Mouse (Mus musculus) midbrain, embryonic 15.5 days (tissue): ENCODE measurements around the gene Mrps18b. TPM values are rescaled to one million over a fixed set of nuclear protein-coding genes. Genes with fewer than 3 reads are reported as not detected.

ENCODE experiments used
- ATAC-seq: fragments of 200-750 bp; cut with Nextera tagmentation; replicated peaks from 2 replicates; pipeline ENCODE4 v1.8.0; 2017; ENCODE audit warnings: moderate TSS enrichment
- H3K27ac ChIP-seq: fragments of 300-500 bp; sonication (generic); 2 replicates; pipeline ENCODE4 v1.5.1; 2015; ENCODE audit warnings: mild to moderate bottlenecking, inconsistent platforms
- H3K27me3 ChIP-seq: fragments of 300-500 bp; sonication (generic); replicated peaks from 2 replicates; pipeline ENCODE4 v1.6.1; 2015; ENCODE audit warnings: inconsistent platforms
- H3K36me3 ChIP-seq: fragments of 300-500 bp; sonication (generic); replicated peaks from 2 replicates; pipeline ENCODE4 v1.6.1; 2015; ENCODE audit warnings: inconsistent platforms
- H3K4me1 ChIP-seq: fragments of 300-500 bp; sonication (generic); 2 replicates; pipeline ENCODE4 v1.6.1; 2015; ENCODE audit warnings: inconsistent platforms
- H3K4me2 ChIP-seq: fragments of 300-500 bp; sonication (generic); 2 replicates; pipeline ENCODE4 v1.6.1; 2015; ENCODE audit warnings: inconsistent platforms, mild to moderate bottlenecking, moderate library complexity
- H3K4me3 ChIP-seq: fragments of 300-500 bp; sonication (generic); 2 replicates; pipeline ENCODE4 v1.5.1; 2015; ENCODE audit warnings: mild to moderate bottlenecking, inconsistent platforms
- H3K9ac ChIP-seq: fragments of 300-500 bp; sonication (generic); 2 replicates; pipeline ENCODE4 v1.6.1; 2015; ENCODE audit warnings: mild to moderate bottlenecking, inconsistent platforms
- H3K9me3 ChIP-seq: fragments of 300-500 bp; sonication (generic); 2 replicates; pipeline ENCODE4 v1.6.1; 2016; ENCODE audit warnings: inconsistent platforms
- WGBS: fragments of 180-500 bp; shearing (Covaris S2); methylation state at CpG from one replicate; pipeline ENCODE4 v1.1.7; 2015; ENCODE audit warnings: mixed read lengths; 5-methylcytosine and 5-hydroxymethylcytosine counted together
- polyA plus RNA-seq: library from polyadenylated mRNA; unstranded; fragments of >200 nt; fragmentation: Nextera tagmentation; extraction: Ambion mirVana; gene quantifications from 2 replicates; pipeline ENCODE4 v1.2.1, GENCODE M21; 2015

The Mrps18b gene
- polyA plus RNA-seq, 1 experiment from 2014 or later = 49.3 TPM

DNA sequence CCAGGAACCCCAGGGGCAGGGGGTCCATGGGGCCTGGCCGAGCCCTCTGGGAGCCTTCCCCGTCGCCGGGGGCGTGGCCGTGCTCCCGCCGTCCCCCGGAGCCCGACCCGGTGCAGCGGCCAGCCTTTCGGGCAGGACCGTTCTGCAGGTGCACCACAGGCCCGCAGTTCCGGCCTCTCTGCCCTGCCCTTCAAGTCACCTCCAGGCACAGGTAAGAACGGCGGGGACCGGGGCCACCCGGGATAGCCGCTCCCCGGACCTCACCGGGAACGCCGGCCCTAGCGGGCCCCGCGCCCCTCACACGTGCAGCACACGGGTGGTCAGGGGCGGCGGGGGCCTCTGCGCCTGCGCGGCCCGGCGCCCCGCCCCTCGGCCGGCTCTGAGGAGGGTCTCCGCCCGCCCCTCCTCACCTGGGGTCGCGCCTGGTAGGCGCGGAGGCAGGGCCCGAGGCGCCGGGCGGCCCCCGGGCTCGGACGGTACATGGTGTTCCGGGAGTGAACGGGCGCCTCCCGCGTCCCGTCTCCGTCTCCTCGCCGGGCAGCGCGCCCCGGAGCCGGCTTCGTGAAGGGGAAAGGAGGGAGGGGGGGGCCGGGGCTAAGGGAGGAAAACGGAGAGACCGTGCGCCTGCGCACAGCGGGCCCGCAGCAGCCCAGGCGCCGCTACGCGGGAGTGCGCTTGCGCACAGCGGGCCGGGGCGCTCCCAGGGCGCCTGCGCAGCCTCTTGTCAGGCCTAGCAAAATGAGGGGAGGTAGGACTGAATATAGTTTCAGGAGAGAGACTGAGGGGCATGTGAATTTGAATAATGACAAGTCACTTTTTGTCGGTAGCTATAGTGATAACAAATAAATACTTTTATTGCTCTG, 19.2 kb downstream of the Mrps18b start, which contains the start of gene 2310061I04Rik:
TSS of gene 2310061I04Rik (minus strand) at position 651 of the 863 bp plus-strand sequence.
- peaks cover 21% of the 10 kb centered on the region for H3K4me1 ChIP-seq
- peak within 1 kb of the TSS; percentile 90 for H3K9ac ChIP-seq
- H3K27ac ChIP-seq = peak within 1 kb of the TSS; percentile 98
- H3K4me3 ChIP-seq = peak within 1 kb of the TSS; percentile 68
- H3K36me3 ChIP-seq = peaks cover 42% of the 10 kb centered on the region
- WGBS = under 1% methylated on average over 85 of the region's 86 CpGs
- peak within 1 kb of the TSS; percentile 99 for H3K4me2 ChIP-seq
- no peaks in the 10 kb centered on the region for H3K9me3 ChIP-seq
- peak; percentile 93 for ATAC-seq
- no peaks in the 10 kb centered on the region for H3K27me3 ChIP-seq

DNA sequence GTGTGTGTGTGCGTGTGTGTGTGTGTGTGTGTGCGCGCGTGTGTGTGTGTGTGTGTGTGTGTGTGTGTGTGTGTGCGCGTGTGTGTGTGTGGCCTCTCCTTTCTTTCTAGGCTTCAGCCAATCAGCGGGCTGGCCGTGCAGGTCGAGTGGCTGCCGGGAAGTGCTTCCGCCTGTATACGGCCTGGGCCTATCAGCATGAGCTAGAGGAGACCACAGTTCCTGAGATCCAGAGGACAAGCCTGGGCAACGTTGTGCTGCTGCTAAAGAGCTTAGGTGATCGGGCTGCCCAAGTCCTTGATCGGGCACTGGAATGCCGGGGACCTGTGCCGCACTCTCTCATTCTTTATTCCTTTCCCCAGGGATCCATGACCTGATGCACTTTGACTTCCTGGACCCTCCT, 28.5 kb downstream of the Mrps18b start:
- Histone ChIP-seq H3K4me2 (no peak overlapping the region), H3K4me3 (no peak overlapping the region), H3K27me3 (no peaks in the 10 kb centered on the region), H3K9ac (no peak overlapping the region), H3K4me1 (no peaks in the 10 kb centered on the region), H3K27ac (no peak overlapping the region), H3K9me3 (no peaks in the 10 kb centered on the region), H3K36me3 (peaks cover 83% of the 10 kb centered on the region)
- no peak for ATAC-seq
- 90% methylated on average over 11 of the region's 17 CpGs for WGBS

DNA sequence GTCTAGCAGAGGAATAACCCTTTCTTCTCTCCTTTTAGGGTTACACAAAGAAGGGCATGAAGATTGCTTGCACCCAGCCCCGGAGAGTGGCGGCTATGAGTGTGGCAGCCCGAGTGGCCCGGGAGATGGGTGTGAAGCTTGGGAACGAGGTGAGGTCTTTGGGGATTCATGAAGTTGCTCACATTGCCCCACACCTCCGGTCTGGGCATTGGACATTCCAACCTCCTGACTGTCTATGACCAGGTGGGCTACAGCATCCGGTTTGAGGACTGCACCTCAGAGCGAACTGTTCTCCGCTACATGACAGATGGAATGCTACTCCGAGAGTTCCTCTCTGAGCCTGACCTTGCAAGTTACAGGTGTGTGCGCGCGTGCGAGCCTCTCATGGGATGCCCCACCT, 32.4 kb downstream of the Mrps18b start:
- Histone ChIP-seq H3K27me3 (no peaks in the 10 kb centered on the region), H3K27ac (no peak overlapping the region), H3K9me3 (no peaks in the 10 kb centered on the region), H3K4me1 (peaks cover 16% of the 10 kb centered on the region), H3K9ac (no peak overlapping the region), H3K36me3 (peaks cover 55% of the 10 kb centered on the region), H3K4me2 (no peak overlapping the region), H3K4me3 (no peak overlapping the region)
- no peak for ATAC-seq
- 97% methylated on average over 14 of the region's 14 CpGs for WGBS

DNA sequence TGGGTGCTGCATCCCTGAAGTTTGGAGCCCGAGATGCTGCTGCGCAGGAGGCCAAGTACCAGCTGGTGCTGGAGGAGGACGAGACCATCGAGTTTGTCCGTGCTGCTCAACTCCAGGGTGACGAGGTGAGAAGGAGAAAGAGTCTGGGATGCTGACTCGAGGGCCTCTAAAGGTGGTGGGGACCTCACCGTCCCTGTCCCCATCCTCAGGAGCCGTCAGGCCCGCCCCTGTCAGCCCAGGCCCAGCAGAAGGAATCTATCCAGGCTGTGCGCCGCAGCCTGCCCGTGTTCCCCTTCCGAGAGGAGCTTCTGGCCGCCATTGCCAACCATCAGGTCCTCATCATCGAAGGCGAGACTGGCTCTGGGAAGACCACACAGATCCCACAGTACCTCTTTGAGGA, 33.3 kb downstream of the Mrps18b start:
- H3K27ac ChIP-seq = no peak overlapping the region
- no peak for ATAC-seq
- H3K4me1 ChIP-seq = peaks cover 16% of the 10 kb centered on the region
- WGBS = 93% methylated on average over 17 of the region's 17 CpGs
- H3K36me3 ChIP-seq = peaks cover 48% of the 10 kb centered on the region
- no peaks in the 10 kb centered on the region for H3K27me3 ChIP-seq
- H3K4me2 ChIP-seq = no peak overlapping the region
- no peak overlapping the region for H3K9ac ChIP-seq
- H3K9me3 ChIP-seq = no peaks in the 10 kb centered on the region
- no peak overlapping the region for H3K4me3 ChIP-seq

DNA sequence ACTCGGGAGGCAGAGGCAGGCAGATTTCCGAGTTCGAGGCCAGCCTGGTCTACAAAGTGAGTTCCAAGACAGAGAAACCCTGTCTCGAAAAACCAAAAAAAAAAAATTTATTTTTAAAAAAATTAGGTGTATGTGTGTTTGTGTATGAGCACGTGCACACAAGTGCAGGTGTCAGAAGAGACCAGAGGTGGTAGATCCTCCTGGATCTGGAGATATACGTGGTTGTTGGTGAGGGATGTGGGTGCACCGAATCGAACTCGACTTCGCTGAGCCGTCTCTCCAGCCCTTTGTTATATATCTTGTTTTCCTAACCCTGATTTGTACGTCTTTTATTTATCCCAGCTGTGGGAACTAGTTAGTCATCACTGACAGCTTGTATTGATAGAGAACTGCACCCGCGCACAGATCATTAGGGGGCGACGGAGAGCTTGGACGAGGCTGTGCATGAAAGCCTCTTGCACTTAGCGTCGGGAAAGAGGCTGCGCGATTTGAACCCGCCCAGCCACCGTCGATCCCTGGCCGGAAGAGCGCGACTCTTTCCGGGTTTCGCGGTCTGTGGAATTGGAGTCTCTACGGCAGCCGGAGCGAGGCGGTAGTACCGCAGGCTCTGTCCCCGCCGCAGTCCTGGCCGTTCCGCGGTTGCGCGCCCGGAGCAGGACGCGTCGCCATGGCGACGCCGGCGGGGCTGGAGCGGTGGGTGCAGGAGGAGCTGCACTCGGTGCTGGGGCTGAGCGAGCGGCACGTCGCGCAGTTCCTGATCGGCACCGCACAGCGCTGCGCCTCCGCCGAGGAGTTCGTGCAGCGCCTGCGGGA, 36.7 kb downstream of the Mrps18b start, which contains the start of gene Dhx16:
TSS of gene Dhx16 (plus strand) at position 575 of the 813 bp plus-strand sequence.
- 6% methylated on average over 66 of the region's 66 CpGs for WGBS
- Histone ChIP-seq H3K36me3 (peaks cover 31% of the 10 kb centered on the region), H3K27ac (peak within 1 kb of the TSS; percentile 83), H3K9me3 (no peaks in the 10 kb centered on the region), H3K4me1 (peaks cover 16% of the 10 kb centered on the region), H3K4me2 (peak within 1 kb of the TSS; percentile 75), H3K27me3 (no peaks in the 10 kb centered on the region), H3K4me3 (peak within 1 kb of the TSS; percentile 94), H3K9ac (peak within 1 kb of the TSS; percentile 88)
- ATAC-seq = peak; percentile 90

DNA sequence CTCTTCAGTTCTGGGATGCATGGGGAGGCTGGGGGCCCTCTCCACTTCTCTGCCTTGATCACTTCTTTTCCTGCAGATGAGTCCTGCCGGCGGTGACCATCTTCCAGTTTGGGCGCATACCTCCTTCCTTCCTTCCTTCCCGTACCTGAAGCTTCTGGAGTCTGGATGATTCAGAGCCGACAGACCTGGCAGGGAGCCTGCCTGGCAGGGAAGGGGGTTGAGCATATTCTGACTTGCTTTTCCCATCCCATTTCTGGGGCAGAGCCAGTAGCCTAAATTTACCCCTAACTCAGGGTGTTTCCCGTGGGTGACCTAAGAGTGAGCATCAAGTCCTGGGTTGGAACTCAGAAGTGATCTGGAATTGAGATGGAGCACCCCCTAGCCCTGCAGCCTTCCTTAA, 41.5 kb downstream of the Mrps18b start:
- ATAC-seq = no peak
- Histone ChIP-seq H3K4me2 (no peak overlapping the region), H3K9me3 (no peaks in the 10 kb centered on the region)

GRCm38 (mm10) chr17:35873774-35874519, 42.2 kb downstream of the Mrps18b start:
- ATAC-seq = no peak
- Histone ChIP-seq H3K4me3 (no peak overlapping the region), H3K4me1 (peaks cover 50% of the 10 kb centered on the region), H3K4me2 (0 out of 2 replicates have a peak overlapping the region, but pooled peaks have one; percentile 15), H3K9me3 (no peaks in the 10 kb centered on the region), H3K36me3 (peaks cover 13% of the 10 kb centered on the region; the same call in 1 of the 2 replicates), H3K9ac (no peak overlapping the region), H3K27ac (0 out of 2 replicates have a peak overlapping the region, but pooled peaks have one; percentile 7), H3K27me3 (no peaks in the 10 kb centered on the region)
- WGBS = 31% methylated on average over 21 of the region's 21 CpGs

More for the DNA sequence above, 41.5 kb downstream of the Mrps18b start:
- Histone ChIP-seq H3K27me3 (no peaks in the 10 kb centered on the region), H3K27ac (no peak overlapping the region), H3K4me1 (peaks cover 43% of the 10 kb centered on the region), H3K4me3 (no peak overlapping the region), H3K36me3 (peaks cover 13% of the 10 kb centered on the region; the same call in 1 of the 2 replicates), H3K9ac (no peak overlapping the region)
- WGBS = 92% methylated on average over 6 of the region's 6 CpGs

GRCm38 (mm10) chr17:35870884-35871696, 45.1 kb downstream of the Mrps18b start:
- H3K4me3 ChIP-seq = peak overlapping the region; percentile 78
- no peak overlapping the region for H3K9ac ChIP-seq
- no peak for ATAC-seq
- no peaks in the 10 kb centered on the region for H3K9me3 ChIP-seq
- H3K4me2 ChIP-seq = peak overlapping the region; percentile 97
- WGBS = 92% methylated on average over 8 of the region's 8 CpGs
- peaks cover 70% of the 10 kb centered on the region for H3K4me1 ChIP-seq
- no peaks in the 10 kb centered on the region for H3K27me3 ChIP-seq
- H3K27ac ChIP-seq = no peak overlapping the region; the same call in 1 of the 2 replicates
- H3K36me3 ChIP-seq = peaks cover 13% of the 10 kb centered on the region; the same call in 1 of the 2 replicates

GRCm38 (mm10) chr17:35870151-35870883, 45.9 kb downstream of the Mrps18b start:
- peak overlapping the region; percentile 61; the same call in 1 of the 2 replicates for H3K9ac ChIP-seq
- H3K36me3 ChIP-seq = 0 out of 2 replicates have a peak, but pooled peaks cover 13% of the 10 kb centered on the region
- no peaks in the 10 kb centered on the region for H3K27me3 ChIP-seq
- H3K4me2 ChIP-seq = peak overlapping the region; percentile 97
- H3K4me1 ChIP-seq = peaks cover 71% of the 10 kb centered on the region
- no peaks in the 10 kb centered on the region for H3K9me3 ChIP-seq
- H3K27ac ChIP-seq = peak overlapping the region; percentile 53
- 74% methylated on average over 9 of the region's 9 CpGs for WGBS
- H3K4me3 ChIP-seq = peak overlapping the region; percentile 78
- ATAC-seq = no peak

DNA sequence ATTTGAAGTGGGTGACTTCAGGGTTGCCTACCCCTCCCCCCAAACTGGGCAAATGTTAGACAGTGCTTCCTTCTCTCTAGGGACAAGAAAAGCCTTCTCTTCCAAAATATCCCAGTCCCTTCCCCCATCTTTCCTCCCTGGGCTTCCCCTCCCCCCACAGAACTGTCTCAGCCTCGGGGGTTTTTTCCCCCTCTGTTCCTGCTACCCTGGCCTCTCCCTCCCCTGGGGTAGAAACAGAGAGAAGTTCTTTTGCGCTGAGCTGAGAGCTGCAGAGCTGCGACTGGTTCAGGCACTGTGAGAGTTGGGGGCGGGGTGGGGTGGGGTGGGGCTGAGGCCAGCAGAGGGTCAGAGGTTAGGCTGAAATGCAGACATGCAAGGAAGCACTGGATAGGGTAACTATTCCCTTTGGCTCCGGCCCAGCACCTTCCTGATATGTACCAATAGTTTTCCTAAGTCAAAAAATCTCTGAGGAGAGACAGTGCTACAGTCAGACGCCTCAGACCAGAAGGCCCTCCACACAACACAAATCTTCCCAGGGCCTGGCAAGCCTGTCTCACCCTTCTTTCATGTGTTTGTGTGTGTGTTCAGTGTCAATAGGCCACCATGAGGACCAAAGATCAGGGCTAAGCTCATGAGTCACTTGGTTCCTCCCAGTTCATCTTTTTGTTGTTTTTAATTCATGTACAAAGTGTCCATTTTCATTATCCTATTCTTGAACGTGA, 46.7 kb downstream of the Mrps18b start:
- Histone ChIP-seq H3K4me1 (peaks cover 79% of the 10 kb centered on the region), H3K27me3 (no peaks in the 10 kb centered on the region), H3K4me2 (peak overlapping the region; percentile 97), H3K27ac (peak overlapping the region; percentile 53), H3K4me3 (peak overlapping the region; percentile 78), H3K9ac (peak overlapping the region; percentile 61), H3K36me3 (0 out of 2 replicates have a peak, but pooled peaks cover 8% of the 10 kb centered on the region), H3K9me3 (no peaks in the 10 kb centered on the region)
- no peak for ATAC-seq
- 3% methylated on average over 7 of the region's 7 CpGs for WGBS
